Mouse (Mus musculus) activated CD4-positive, CD25-positive, alpha-beta regulatory T cell, adult 4 months (primary cell): Measurements from ENCODE around the gene Bcan. TPM values are rescaled to one million over a fixed set of nuclear protein-coding genes. Genes with fewer than 3 reads are reported as not detected.

Experiments used
- ATAC-seq: one replicate; pipeline ENCODE4 v1.8.0; 2017
- polyA plus RNA-seq, 2 experiments: library from polyadenylated mRNA; unstranded; fragments of 100-300 nt; shearing (Covaris generic); gene quantifications; one replicate each; pipeline ENCODE4 v1.2.1; 2017

Bcan gene
- polyA plus RNA-seq, 2 experiments from 2014 or later: not detected

DNA sequence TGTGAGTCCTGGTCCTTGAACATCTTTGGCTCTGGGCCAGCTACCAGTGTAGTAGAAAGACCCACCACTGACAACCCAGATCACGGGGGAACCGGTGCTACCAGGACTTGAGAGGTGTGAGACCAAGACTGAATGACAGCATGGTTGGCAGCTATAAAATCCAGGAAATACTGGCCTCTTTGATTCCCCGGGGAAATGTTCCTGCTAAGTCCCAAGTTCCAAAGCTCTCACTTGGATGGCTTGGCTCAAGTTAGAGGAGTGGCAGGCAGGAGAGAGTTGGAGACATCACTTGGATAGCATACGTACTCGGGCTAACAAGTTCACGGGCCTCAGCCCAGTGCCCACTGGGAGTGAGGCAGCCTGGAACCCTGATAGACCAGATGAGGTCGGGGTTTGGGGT lies 56.4 kb downstream of the Bcan start:
- no peak for ATAC-seq

DNA sequence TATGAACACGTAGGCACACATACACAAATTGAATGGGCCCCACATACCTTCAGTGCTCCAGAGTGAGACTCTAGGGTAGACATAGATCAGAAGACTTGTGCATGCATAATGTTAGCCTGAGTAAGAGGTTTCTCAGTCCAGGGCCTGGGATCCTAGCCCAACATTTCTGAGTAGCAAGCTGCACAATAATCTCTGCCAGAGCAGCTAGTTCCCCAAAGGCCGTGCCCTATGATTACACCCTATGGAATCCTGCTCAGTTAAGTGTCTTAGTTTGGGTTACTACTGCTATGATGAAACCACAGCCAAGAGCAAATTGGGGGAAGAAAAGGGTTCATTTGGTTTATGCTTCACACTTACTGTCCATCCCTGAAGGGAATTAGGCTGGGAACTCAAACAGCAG lies 57.6 kb downstream of the Bcan start:
- ATAC-seq: no peak

DNA sequence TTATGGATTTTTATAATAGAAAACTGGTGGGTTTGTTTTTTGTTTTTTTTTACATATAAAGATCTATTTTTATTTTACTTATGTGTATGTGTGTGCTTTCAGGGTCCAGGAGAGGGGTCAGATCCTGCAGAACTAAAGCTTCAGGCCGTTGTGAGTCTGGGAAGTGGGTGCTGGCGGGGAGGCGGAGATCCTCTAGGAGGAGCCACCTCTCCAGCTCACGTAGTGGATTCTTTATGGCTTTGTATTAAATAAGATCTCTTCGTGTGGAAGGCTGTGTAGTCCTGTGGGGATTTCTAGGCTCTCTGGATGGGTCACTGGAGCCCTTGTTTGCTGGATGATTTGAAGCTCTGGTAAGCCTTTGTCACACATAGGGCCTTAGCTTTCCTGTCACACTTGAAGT lies 59.4 kb downstream of the Bcan start:
- no peak for ATAC-seq

Other genes with a start within 250 kb of the Bcan start
- gene Ntrk1, start 205.1 kb downstream of the Bcan start, polyA plus RNA-seq: not detected
- under 1 TPM; 0.28 to 0.61 TPM for gene Insrr, start 203.3 kb downstream of the Bcan start, polyA plus RNA-seq
- 10 to 100 TPM; 49.6 to 67.4 TPM for gene Pear1, start 175.9 kb downstream of the Bcan start, polyA plus RNA-seq
- 100 to 1,000 TPM; 203 to 239 TPM for gene Sh2d2a, start 153.5 kb downstream of the Bcan start, polyA plus RNA-seq
- gene Prcc, start 114.6 kb downstream of the Bcan start, polyA plus RNA-seq: 1 to 10 TPM; 4.5 TPM
- gene Hdgf, start 93.9 kb downstream of the Bcan start, polyA plus RNA-seq: 10 to 100 TPM; 45.5 to 51.5 TPM
- 100 to 1,000 TPM; 158 to 159 TPM for gene Mrpl24, start 80.7 kb downstream of the Bcan start, polyA plus RNA-seq
- 10 to 100 TPM; 17.8 to 18.5 TPM for gene Isg20l2, start 69.9 kb downstream of the Bcan start, polyA plus RNA-seq
- gene Rrnad1, start 69.5 kb downstream of the Bcan start, polyA plus RNA-seq: 10 to 100 TPM; 16.3 to 19.7 TPM
- not detected for gene Crabp2, start 51.6 kb downstream of the Bcan start, polyA plus RNA-seq
- not detected for gene Nes, start 29.2 kb downstream of the Bcan start, polyA plus RNA-seq
- gene Hapln2, start 27.4 kb upstream of the Bcan start, polyA plus RNA-seq: not detected
- gene Gpatch4, start 42.9 kb upstream of the Bcan start, polyA plus RNA-seq: 10 to 100 TPM; 25.3 to 33.4 TPM
- gene Naxe, start 58.3 kb upstream of the Bcan start, polyA plus RNA-seq: 10 to 100 TPM; 70.9 to 90.8 TPM
- not detected for gene Ttc24, start 78.1 kb upstream of the Bcan start, polyA plus RNA-seq
- 1 to 10 TPM; 1.3 to 1.4 TPM for gene Iqgap3, start 81.7 kb upstream of the Bcan start, polyA plus RNA-seq
- gene Mef2d, start 142.1 kb upstream of the Bcan start, polyA plus RNA-seq: 10 to 100 TPM; 24.3 to 24.5 TPM